Mouse (Mus musculus): Measurements from ENCODE around the gene Olfr494.

The Olfr494 gene

DNA sequence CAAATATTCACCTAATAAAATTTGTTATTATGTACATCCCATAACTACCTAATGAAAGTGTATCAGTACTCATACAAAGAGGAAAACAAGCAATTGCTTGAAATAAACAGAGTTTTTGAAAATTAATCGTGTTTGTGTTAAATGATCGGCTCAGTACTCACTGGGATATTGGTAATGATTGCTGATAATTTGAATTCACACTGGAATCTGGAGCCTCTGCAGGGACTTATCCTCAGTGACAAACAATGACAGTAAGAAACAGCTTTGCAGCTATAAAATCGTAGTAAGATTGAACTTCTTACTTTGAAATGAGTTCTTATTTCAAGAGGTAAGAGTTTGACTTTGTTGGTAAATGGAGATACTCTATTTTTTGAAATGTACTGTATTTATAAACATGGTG is at the start of gene Olfr494:
Olfr494 (plus strand) TSS at position 301 of the 400 bp plus-strand sequence.
- DNase-seq (ENCODE audit: low read depth, low spot score) = no peak

DNA sequence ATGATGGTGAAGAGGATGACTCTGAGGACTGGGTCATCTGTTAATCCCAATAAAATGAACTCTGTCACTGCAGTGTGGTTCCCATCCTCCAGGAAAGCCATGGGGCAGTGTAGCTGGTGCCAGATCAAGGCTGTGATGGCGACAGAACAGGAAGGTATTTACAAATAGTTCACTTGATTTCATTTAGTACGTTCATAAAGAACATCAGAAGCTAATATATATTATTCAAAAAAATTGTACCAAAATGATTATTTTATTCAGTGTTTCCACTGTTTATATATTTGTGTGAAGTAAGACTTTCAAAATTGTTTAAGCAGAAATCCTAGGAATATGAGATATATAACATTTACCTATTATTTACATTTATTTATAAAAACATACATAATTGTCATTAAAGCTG is 41.6 kb upstream of the Olfr494 start, which contains the start of gene Olfr492:
Olfr492 (minus strand) TSS at position 101 of the 400 bp plus-strand sequence.
- no peak for DNase-seq (ENCODE audit: low read depth, low spot score)

DNA sequence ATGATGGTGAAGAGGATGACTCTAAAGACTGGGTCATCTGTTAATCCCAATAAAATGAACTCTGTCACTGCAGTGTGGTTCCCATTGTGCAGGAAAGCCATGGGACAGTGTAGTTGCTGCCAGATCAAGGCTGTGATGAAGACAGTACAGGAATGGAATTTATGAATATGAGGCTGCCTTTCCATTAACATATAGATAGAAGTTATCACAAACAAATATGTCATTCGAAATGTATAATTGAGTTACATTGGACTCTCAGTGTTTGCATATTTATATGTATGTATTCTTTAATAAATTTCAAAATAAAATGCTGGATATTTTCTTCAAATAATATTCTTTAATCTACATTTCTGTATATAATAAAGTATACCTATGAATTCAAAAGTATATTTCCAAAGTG is 18.3 kb upstream of the Olfr494 start, which contains the start of gene Olfr493:
Olfr493 (minus strand) TSS at position 101 of the 400 bp plus-strand sequence.
- DNase-seq (ENCODE audit: low read depth, low spot score) = no peak

DNA sequence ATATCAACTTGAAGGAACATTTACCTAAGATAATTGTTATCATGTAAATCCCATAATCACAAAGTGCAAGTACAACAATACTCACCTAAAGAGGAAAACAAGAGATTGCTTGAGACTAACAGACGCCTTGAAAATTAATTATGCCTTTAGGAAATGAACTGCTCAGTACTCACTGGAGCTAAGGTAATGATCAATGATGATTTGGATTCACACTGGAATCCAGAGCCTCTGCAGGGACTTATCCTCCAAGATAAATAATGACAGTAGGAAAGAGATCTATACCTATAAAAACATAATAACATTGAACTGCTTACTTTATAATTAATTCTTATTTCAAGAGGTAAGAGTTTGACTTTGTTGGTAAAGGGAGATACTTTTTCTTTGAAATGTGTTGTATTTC is 27.7 kb downstream of the Olfr494 start, which contains the start of gene Olfr495:
Olfr495 (plus strand) TSS at position 301 of the 400 bp plus-strand sequence.
- DNase-seq (ENCODE audit: low read depth, low spot score) = no peak

Measured in R1 (cell line).